Comparison of ENCODE assay signal across 8 mouse cellular contexts in the genomic region with DNA sequence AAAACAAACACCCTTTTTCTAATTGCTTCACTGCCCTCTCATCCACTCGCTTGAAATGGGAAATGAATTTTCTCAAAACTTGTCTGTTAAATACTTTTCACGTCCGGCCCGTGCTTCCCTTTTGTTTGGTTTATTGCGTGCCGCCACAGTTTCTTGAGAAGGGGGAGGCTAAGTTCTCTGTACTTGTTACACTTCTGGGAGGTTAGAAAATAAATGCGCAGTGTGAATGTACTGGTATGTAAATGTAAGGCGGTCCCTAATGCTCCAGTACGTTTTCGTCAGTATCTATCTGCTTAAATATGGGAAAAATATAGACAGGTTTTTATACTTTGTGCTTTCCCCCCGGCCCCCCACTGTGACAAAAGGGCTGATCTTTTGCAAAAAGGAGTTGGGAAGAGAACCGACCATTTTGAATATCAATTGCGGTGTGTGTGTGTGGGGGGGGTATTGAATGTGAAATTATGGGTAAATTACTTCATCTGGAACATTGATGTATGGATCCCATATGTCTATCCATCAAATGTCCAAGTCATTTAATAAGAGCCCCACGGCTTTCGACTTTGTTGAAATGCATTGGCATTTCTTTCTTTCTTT. TPM values are rescaled to one million over a fixed set of nuclear protein-coding genes. Genes with fewer than 3 reads are reported as not detected.
A peak's percentile ranks its signal among the peaks of the same experiment; 100 is the strongest.
DNase-seq lines count a peak whose midpoint lies in the region; ATAC-seq and TF ChIP-seq lines count a peak whose summit lies in the region.

No protein-coding gene starts in this region.

- no peak for TF ChIP-seq CTCF in forebrain, postnatal 0 days (IDR thresholded peaks at IDR 0.05; ENCODE audit: low read depth)
- TF ChIP-seq CTCF in liver, postnatal 0 days (IDR thresholded peaks at IDR 0.05; ENCODE audit: low read depth): no peak

- peak overlapping the region; percentile 96 for H3K27ac ChIP-seq in forebrain, postnatal 0 days (ENCODE audit: low read depth, low read length)
- H3K27ac ChIP-seq in liver, postnatal 0 days (ENCODE audit: low read depth): peak overlapping the region; percentile 99

- no peak for ATAC-seq in forebrain, postnatal 0 days
- no peak for ATAC-seq in liver, postnatal 0 days

- DNase-seq in kidney, adult 9 months: peak; percentile 22
- no peak for DNase-seq in kidney, postnatal 25 days
- DNase-seq in MEL-GATA-1-ER (ENCODE audit: extremely low read depth, low read depth): peak; percentile 41
- DNase-seq in forebrain, postnatal 0 days: no peak
- no peak for DNase-seq in liver, postnatal 0 days
- peak; percentile 38 for DNase-seq in thymus, postnatal 14 days
- DNase-seq in gastrocnemius, postnatal 10 days: no peak
- no peak for DNase-seq in ovary, postnatal 14 days (ENCODE audit: low spot score)

- peaks cover 27% of the 10 kb centered on the region for H3K4me1 ChIP-seq in forebrain, postnatal 0 days (ENCODE audit: insufficient read depth)
- H3K4me1 ChIP-seq in liver, postnatal 0 days (ENCODE audit: insufficient read depth): peaks cover 26% of the 10 kb centered on the region

- no peaks in the 10 kb centered on the region for H3K9me3 ChIP-seq in forebrain, postnatal 0 days (ENCODE audit: low read length)
- H3K9me3 ChIP-seq in liver, postnatal 0 days (ENCODE audit: low read length): no peaks in the 10 kb centered on the region

- peak overlapping the region; percentile 98 for H3K9ac ChIP-seq in forebrain, postnatal 0 days
- peak overlapping the region; percentile 91 for H3K9ac ChIP-seq in liver, postnatal 0 days (replicated peaks)

- H3K36me3 ChIP-seq in forebrain, postnatal 0 days (ENCODE audit: insufficient read depth): no peaks in the 10 kb centered on the region
- H3K36me3 ChIP-seq in liver, postnatal 0 days (replicated peaks; ENCODE audit: insufficient read depth, low read length): no peaks in the 10 kb centered on the region

- WGBS in forebrain, postnatal 0 days: 2% methylated on average over 15 of the region's 15 CpGs
- 3% methylated on average over 15 of the region's 15 CpGs for WGBS in liver, postnatal 0 days (ENCODE audit: insufficient replicate concordance)

- H3K27me3 ChIP-seq in forebrain, postnatal 0 days (ENCODE audit: insufficient read depth, low read length): no peaks in the 10 kb centered on the region
- no peaks in the 10 kb centered on the region for H3K27me3 ChIP-seq in liver, postnatal 0 days (ENCODE audit: insufficient read depth, low read length)

- TF ChIP-seq EP300 in liver, postnatal 0 days (IDR thresholded peaks at IDR 0.05; ENCODE audit: low read depth): peak; percentile 2; the same call in 1 of the 2 replicates

- peak overlapping the region; percentile 95 for H3K4me3 ChIP-seq in forebrain, postnatal 0 days (ENCODE audit: low read depth, low read length)
- peak overlapping the region; percentile 81 for H3K4me3 ChIP-seq in liver, postnatal 0 days (ENCODE audit: low read depth, low read length)

- H3K4me2 ChIP-seq in forebrain, postnatal 0 days (ENCODE audit: low read depth): peak overlapping the region; percentile 75
- H3K4me2 ChIP-seq in liver, postnatal 0 days (ENCODE audit: low read depth, low read length): peak overlapping the region; percentile 72

RNA-seq across cellular contexts. Expression of a gene that starts 1.2 kb away (rescaled TPM):
- 297 and 300 TPM in 2 replicates for total RNA-seq in forebrain, postnatal 0 days (2014; rRNA removed)
- 376 and 382 TPM in 2 replicates for polyA plus RNA-seq in forebrain, postnatal 0 days (2015; fragmentation: Nextera tagmentation; extraction: Ambion mirVana)
- polyA plus RNA-seq in liver, postnatal 0 days (2015; fragmentation: Nextera tagmentation; extraction: Ambion mirVana): 189 and 191 TPM in 2 replicates
- 100 to 1,000 TPM; 211 to 214 TPM for total RNA-seq in gastrocnemius, postnatal 10 days (2021)

Comparison
In these comparisons a context has a peak if more than half of its experiments do, and no peak if none do; other contexts are left out.
1. DNase-seq: peak in kidney, adult 9 months (single experiment), MEL-GATA-1-ER (single experiment) and thymus, postnatal 14 days (single experiment); none in kidney, postnatal 25 days (0 of 2), forebrain, postnatal 0 days (single experiment), liver, postnatal 0 days (single experiment), gastrocnemius, postnatal 10 days (single experiment) and ovary, postnatal 14 days (single experiment).